Mouse (Mus musculus) stomach, embryonic 15.5 days (tissue): ENCODE results near the gene Rcan2. TPM values are rescaled to one million over a fixed set of nuclear protein-coding genes. Genes with fewer than 3 reads are reported as not detected.

ENCODE experiments used
- ATAC-seq: fragments of 200-750 bp; cut with Nextera tagmentation; 2 replicates; pipeline ENCODE4 v1.8.0; 2017; ENCODE audit warnings: low read depth, moderate number of reproducible peaks, moderate TSS enrichment; ENCODE audit not compliant: insufficient read depth, low FRiP score
- H3K27ac ChIP-seq: fragments of 300-500 bp; sonication (generic); 2 replicates; pipeline ENCODE4 v1.5.1; 2015; ENCODE audit warnings: mild to moderate bottlenecking, inconsistent platforms
- H3K27me3 ChIP-seq: fragments of 300-500 bp; sonication (generic); replicated peaks from 2 replicates; pipeline ENCODE4 v1.6.1; 2015; ENCODE audit warnings: inconsistent platforms
- H3K36me3 ChIP-seq: fragments of 300-500 bp; sonication (generic); 2 replicates; pipeline ENCODE4 v1.6.1; 2015; ENCODE audit warnings: inconsistent platforms
- H3K4me1 ChIP-seq: fragments of 300-500 bp; sonication (generic); 2 replicates; pipeline ENCODE4 v1.6.1; 2015; ENCODE audit warnings: inconsistent platforms
- H3K4me2 ChIP-seq: fragments of 300-500 bp; sonication (generic); 2 replicates; pipeline ENCODE4 v1.6.1; 2015; ENCODE audit warnings: mild to moderate bottlenecking, inconsistent platforms
- H3K4me3 ChIP-seq: fragments of 300-500 bp; sonication (generic); replicated peaks from 2 replicates; pipeline ENCODE4 v1.5.1; 2015; ENCODE audit warnings: inconsistent platforms
- H3K9ac ChIP-seq: fragments of 300-500 bp; sonication (generic); 2 replicates; pipeline ENCODE4 v1.6.1; 2015; ENCODE audit warnings: inconsistent platforms
- H3K9me3 ChIP-seq: fragments of 300-500 bp; sonication (generic); 2 replicates; pipeline ENCODE4 v1.6.1; 2016; ENCODE audit warnings: inconsistent platforms
- WGBS: fragments of 180-500 bp; shearing (Covaris S2); methylation state at CpG from one replicate; pipeline ENCODE4 v1.1.7; 2015; 5-methylcytosine and 5-hydroxymethylcytosine counted together
- polyA plus RNA-seq: library from polyadenylated mRNA; unstranded; fragments of >200 nt; fragmentation: Nextera tagmentation; extraction: Ambion mirVana; gene quantifications from 2 replicates; pipeline ENCODE4 v1.2.1, GENCODE M21; 2015

Gene Rcan2
- polyA plus RNA-seq, 1 experiment from 2014 or later = 12.5 TPM

- 76% methylated on average over 9 of the region's 9 CpGs for WGBS
- Histone ChIP-seq H3K4me1 (0 out of 2 replicates have a peak, but pooled peaks cover 2% of the 10 kb centered on the region), H3K9me3 (no peaks in the 10 kb centered on the region), H3K9ac (no peak overlapping the region), H3K36me3 (no peaks in the 10 kb centered on the region), H3K4me3 (no peak overlapping the region), H3K27ac (no peak overlapping the region), H3K4me2 (no peak overlapping the region), H3K27me3 (no peaks in the 10 kb centered on the region)
- ATAC-seq = no peak
Measured at GRCm38 (mm10) chr17:44027311-44027710, 226.2 kb downstream of the Rcan2 start.

- 61% methylated on average over 5 of the region's 5 CpGs for WGBS
- no peaks in the 10 kb centered on the region for H3K36me3 ChIP-seq
- H3K4me3 ChIP-seq = no peak overlapping the region
- H3K27me3 ChIP-seq = no peaks in the 10 kb centered on the region
- ATAC-seq = no peak
- H3K27ac ChIP-seq = no peak overlapping the region
- H3K9me3 ChIP-seq = no peaks in the 10 kb centered on the region
- H3K4me1 ChIP-seq = 0 out of 2 replicates have a peak, but pooled peaks cover 2% of the 10 kb centered on the region
- no peak overlapping the region for H3K4me2 ChIP-seq
- no peak overlapping the region for H3K9ac ChIP-seq
Measured at GRCm38 (mm10) chr17:44029616-44030015, 228.5 kb downstream of the Rcan2 start.

- Histone ChIP-seq H3K27me3 (no peaks in the 10 kb centered on the region), H3K9ac (no peak overlapping the region), H3K4me3 (no peak overlapping the region), H3K4me1 (0 out of 2 replicates have a peak, but pooled peaks cover 2% of the 10 kb centered on the region), H3K4me2 (no peak overlapping the region), H3K9me3 (no peaks in the 10 kb centered on the region), H3K27ac (no peak overlapping the region), H3K36me3 (no peaks in the 10 kb centered on the region)
- WGBS = 50% methylated on average over 3 of the region's 3 CpGs
- no peak for ATAC-seq
Measured at GRCm38 (mm10) chr17:44030776-44031587, 229.8 kb downstream of the Rcan2 start.

GRCm38 (mm10) chr17:44035005-44035404 is 233.9 kb downstream of the Rcan2 start:
- Histone ChIP-seq H3K9ac (no peak overlapping the region), H3K4me1 (no peaks in the 10 kb centered on the region), H3K36me3 (no peaks in the 10 kb centered on the region), H3K9me3 (no peaks in the 10 kb centered on the region), H3K4me3 (no peak overlapping the region), H3K4me2 (no peak overlapping the region), H3K27me3 (no peaks in the 10 kb centered on the region), H3K27ac (no peak overlapping the region)
- no peak for ATAC-seq
- 76% methylated on average over 1 of the region's 1 CpGs for WGBS

GRCm38 (mm10) chr17:44038656-44039055 is 237.5 kb downstream of the Rcan2 start:
- ATAC-seq = no peak
- H3K4me1 ChIP-seq = no peaks in the 10 kb centered on the region
- H3K27me3 ChIP-seq = no peaks in the 10 kb centered on the region
- no peak overlapping the region for H3K27ac ChIP-seq
- H3K4me3 ChIP-seq = no peak overlapping the region
- no peaks in the 10 kb centered on the region for H3K9me3 ChIP-seq
- no peak overlapping the region for H3K4me2 ChIP-seq
- no peaks in the 10 kb centered on the region for H3K36me3 ChIP-seq
- 63% methylated on average over 9 of the region's 9 CpGs for whole genome bisulfite sequencing
- no peak overlapping the region for H3K9ac ChIP-seq

GRCm38 (mm10) chr17:44040449-44040848 is 239.3 kb downstream of the Rcan2 start:
- WGBS = 87% methylated on average over 2 of the region's 2 CpGs
- Histone ChIP-seq H3K9ac (no peak overlapping the region), H3K27ac (no peak overlapping the region), H3K4me2 (no peak overlapping the region), H3K4me3 (no peak overlapping the region), H3K9me3 (no peaks in the 10 kb centered on the region), H3K36me3 (no peaks in the 10 kb centered on the region), H3K27me3 (no peaks in the 10 kb centered on the region), H3K4me1 (no peaks in the 10 kb centered on the region)
- no peak for ATAC-seq

GRCm38 (mm10) chr17:44042301-44042700 is 241.2 kb downstream of the Rcan2 start:
- Histone ChIP-seq H3K9me3 (no peaks in the 10 kb centered on the region), H3K4me2 (no peak overlapping the region), H3K9ac (no peak overlapping the region), H3K4me3 (no peak overlapping the region), H3K36me3 (no peaks in the 10 kb centered on the region), H3K4me1 (no peaks in the 10 kb centered on the region), H3K27ac (no peak overlapping the region), H3K27me3 (no peaks in the 10 kb centered on the region)
- no peak for ATAC-seq
- 69% methylated on average over 2 of the region's 2 CpGs for WGBS

- no peaks in the 10 kb centered on the region for H3K27me3 ChIP-seq
- no peaks in the 10 kb centered on the region for H3K9me3 ChIP-seq
- 80% methylated on average over 8 of the region's 8 CpGs for WGBS
- H3K36me3 ChIP-seq = no peaks in the 10 kb centered on the region
- no peak overlapping the region for H3K4me3 ChIP-seq
- H3K27ac ChIP-seq = no peak overlapping the region
- H3K9ac ChIP-seq = no peak overlapping the region
- no peaks in the 10 kb centered on the region for H3K4me1 ChIP-seq
- ATAC-seq = no peak
- H3K4me2 ChIP-seq = no peak overlapping the region
Measured at GRCm38 (mm10) chr17:44042861-44043260, 241.7 kb downstream of the Rcan2 start.

- no peaks in the 10 kb centered on the region for H3K4me1 ChIP-seq
- no peaks in the 10 kb centered on the region for H3K27me3 ChIP-seq
- H3K36me3 ChIP-seq = no peaks in the 10 kb centered on the region
- H3K4me3 ChIP-seq = no peak overlapping the region
- ATAC-seq = no peak
- 75% methylated on average over 4 of the region's 4 CpGs for WGBS
- H3K27ac ChIP-seq = no peak overlapping the region
- no peak overlapping the region for H3K9ac ChIP-seq
- H3K4me2 ChIP-seq = no peak overlapping the region
- no peaks in the 10 kb centered on the region for H3K9me3 ChIP-seq
Measured at GRCm38 (mm10) chr17:44053427-44053826, 252.3 kb downstream of the Rcan2 start.

- no peak overlapping the region for H3K4me2 ChIP-seq
- no peaks in the 10 kb centered on the region for H3K9me3 ChIP-seq
- H3K9ac ChIP-seq = no peak overlapping the region
- H3K27ac ChIP-seq = no peak overlapping the region
- WGBS = 83% methylated on average over 1 of the region's 1 CpGs
- ATAC-seq = no peak
- no peaks in the 10 kb centered on the region for H3K27me3 ChIP-seq
- H3K4me1 ChIP-seq = no peaks in the 10 kb centered on the region
- H3K4me3 ChIP-seq = no peak overlapping the region
- no peaks in the 10 kb centered on the region for H3K36me3 ChIP-seq
Measured at GRCm38 (mm10) chr17:44057123-44057522, 256.0 kb downstream of the Rcan2 start.

GRCm38 (mm10) chr17:44058145-44058544 is 257.0 kb downstream of the Rcan2 start:
- H3K9me3 ChIP-seq = no peaks in the 10 kb centered on the region
- no peak overlapping the region for H3K27ac ChIP-seq
- no peaks in the 10 kb centered on the region for H3K36me3 ChIP-seq
- no peak overlapping the region for H3K4me3 ChIP-seq
- H3K9ac ChIP-seq = no peak overlapping the region
- H3K4me1 ChIP-seq = no peaks in the 10 kb centered on the region
- no peak overlapping the region for H3K4me2 ChIP-seq
- no peak for ATAC-seq
- no peaks in the 10 kb centered on the region for H3K27me3 ChIP-seq

GRCm38 (mm10) chr17:44060781-44061180 is 259.6 kb downstream of the Rcan2 start:
- no peak overlapping the region for H3K9ac ChIP-seq
- no peaks in the 10 kb centered on the region for H3K9me3 ChIP-seq
- WGBS = 87% methylated on average over 1 of the region's 1 CpGs
- no peaks in the 10 kb centered on the region for H3K27me3 ChIP-seq
- no peak overlapping the region for H3K27ac ChIP-seq
- H3K36me3 ChIP-seq = no peaks in the 10 kb centered on the region
- H3K4me3 ChIP-seq = no peak overlapping the region
- ATAC-seq = no peak
- H3K4me2 ChIP-seq = no peak overlapping the region
- no peaks in the 10 kb centered on the region for H3K4me1 ChIP-seq
